Mouse (Mus musculus): ENCODE measurements around the gene Ube2v1.

GRCm38 (mm10) chr2:167662713-167663112, 30.8 kb upstream of the Ube2v1 start:
- no peak for TF ChIP-seq GATA1 (IDR thresholded peaks at IDR 0.05; ENCODE audit: borderline replicate concordance, low read length)
- no peak for TF ChIP-seq FLI1 (IDR thresholded peaks at IDR 0.05; ENCODE audit: low read length)

Data from megakaryocyte, embryonic 14.5 days (primary cell).